Mouse (Mus musculus) central nervous system, embryonic 18 days (tissue): ENCODE data around the gene Atp5j. TPM values are rescaled to one million over a fixed set of nuclear protein-coding genes. Genes with fewer than 3 reads are reported as not detected.

Experiments used
- polyA plus RNA-seq: library from polyadenylated mRNA; depleted of rRNA; stranded (reverse); fragments of >200 nt; gene quantifications from 2 replicates; pipeline ENCODE4 v1.2.3, GENCODE M21; 2012; rRNA removed

Atp5j gene
- 341 and 373 TPM in 2 replicates for polyA plus RNA-seq

GRCm38 (mm10) chr16:84835441-84835822 lies at the start of gene Atp5j:
TSS of gene Atp5j (minus strand) at chr16:84835625.

GRCm38 (mm10) chr16:84834745-84835440 lies 532 bp downstream of the Atp5j start, which contains the start of gene Gabpa:
TSS of gene Gabpa (plus strand) at chr16:84834925.

Other genes with a start within 250 kb of the Atp5j start
- 23.3 and 28.3 TPM in 2 replicates for gene Mrpl39, start 99.9 kb downstream of the Atp5j start, polyA plus RNA-seq
- gene Jam2, start 61.5 kb downstream of the Atp5j start, polyA plus RNA-seq = 16.2 and 19.0 TPM in 2 replicates
- 23.1 and 24.3 TPM in 2 replicates for gene Gabpa, start 700 bp downstream of the Atp5j start, polyA plus RNA-seq